Mouse (Mus musculus) kidney, adult 9 months (tissue): ENCODE data around the gene Smoc1.
A peak's percentile ranks its signal among the peaks of the same experiment; 100 is the strongest.

Experiments used
- DNase-seq: peaks from one replicate; pipeline ENCODE4 v3.0.0; 2022

Smoc1 gene

GRCm38 (mm10) chr12:81026995-81027942 lies 661 bp downstream of the Smoc1 start:
- DNase-seq, result peak; percentile 17

GRCm38 (mm10) chr12:81028291-81028920 lies 1.8 kb downstream of the Smoc1 start:
- DNase-seq, result no peak

- DNase-seq, result no peak
Observed at GRCm38 (mm10) chr12:81029731-81030130, 3.1 kb downstream of the Smoc1 start.

GRCm38 (mm10) chr12:81031579-81031978 lies 5.0 kb downstream of the Smoc1 start:
- no peak for DNase-seq

GRCm38 (mm10) chr12:81033389-81034041 lies 6.9 kb downstream of the Smoc1 start:
- no peak for DNase-seq

GRCm38 (mm10) chr12:81034042-81034417 lies 7.4 kb downstream of the Smoc1 start:
- no peak for DNase-seq

GRCm38 (mm10) chr12:81035850-81036249 lies 9.2 kb downstream of the Smoc1 start:
- DNase-seq, result no peak

GRCm38 (mm10) chr12:81043616-81044015 lies 17.0 kb downstream of the Smoc1 start:
- no peak for DNase-seq

GRCm38 (mm10) chr12:81046926-81047325 lies 20.3 kb downstream of the Smoc1 start:
- no peak for DNase-seq

- no peak for DNase-seq
Observed at GRCm38 (mm10) chr12:81049661-81050060, 23.1 kb downstream of the Smoc1 start.

GRCm38 (mm10) chr12:81055000-81055705 lies 28.5 kb downstream of the Smoc1 start:
- no peak for DNase-seq

- no peak for DNase-seq
Observed at GRCm38 (mm10) chr12:81055811-81056210, 29.2 kb downstream of the Smoc1 start.

- DNase-seq, result no peak
Observed at GRCm38 (mm10) chr12:81057619-81058018, 31.0 kb downstream of the Smoc1 start.

- no peak for DNase-seq
Observed at GRCm38 (mm10) chr12:81058561-81058960, 32.0 kb downstream of the Smoc1 start.

- no peak for DNase-seq
Observed at GRCm38 (mm10) chr12:81061831-81062361, 35.3 kb downstream of the Smoc1 start.

- DNase-seq, result no peak
Observed at GRCm38 (mm10) chr12:81063336-81063955, 36.8 kb downstream of the Smoc1 start.

GRCm38 (mm10) chr12:81074139-81074538 lies 47.5 kb downstream of the Smoc1 start:
- DNase-seq, result no peak

- no peak for DNase-seq
Observed at GRCm38 (mm10) chr12:81074941-81075340, 48.3 kb downstream of the Smoc1 start.

GRCm38 (mm10) chr12:81077953-81078646 lies 51.5 kb downstream of the Smoc1 start:
- no peak for DNase-seq

GRCm38 (mm10) chr12:81080345-81080744 lies 53.7 kb downstream of the Smoc1 start:
- no peak for DNase-seq

GRCm38 (mm10) chr12:81081031-81081430 lies 54.4 kb downstream of the Smoc1 start:
- DNase-seq, result no peak

GRCm38 (mm10) chr12:81083146-81083545 lies 56.5 kb downstream of the Smoc1 start:
- no peak for DNase-seq
